Mouse (Mus musculus) spleen, adult 2 months (tissue): ENCODE measurements around the gene Tesk1. TPM values are rescaled to one million over a fixed set of nuclear protein-coding genes. Genes with fewer than 3 reads are reported as not detected.

Source experiments
- DNase-seq, 2 experiments: peaks; one replicate each; pipeline versions ENCODE4 v3.0.0 to v3.0.0-alpha.2; 2012 to 2021; ENCODE audit warnings: low spot score in 2 of 2, low read depth in 1 of 2
- H3K27ac ChIP-seq: fragments of 200-500 bp; 2 replicates; pipeline ENCODE4 v1.5.1; 2012; ENCODE audit warnings: low read length, inconsistent platforms; ENCODE audit not compliant: insufficient read depth
- H3K27me3 ChIP-seq: fragments of 200-500 bp; 2 replicates; pipeline ENCODE4 v1.6.1; 2012; ENCODE audit warnings: mild to moderate bottlenecking, moderate library complexity, low read length, inconsistent platforms; ENCODE audit not compliant: control insufficient read depth, insufficient read depth
- H3K36me3 ChIP-seq: fragments of 200-500 bp; 2 replicates; pipeline ENCODE4 v1.6.1; 2012; ENCODE audit warnings: mild to moderate bottlenecking, low read length, inconsistent platforms; ENCODE audit not compliant: control insufficient read depth, insufficient read depth
- H3K4me1 ChIP-seq: fragments of 200-500 bp; 2 replicates; pipeline ENCODE4 v1.6.1; 2011; ENCODE audit warnings: inconsistent platforms; ENCODE audit not compliant: control insufficient read depth, insufficient read depth, insufficient read length
- H3K4me3 ChIP-seq: fragments of 200-500 bp; 2 replicates; pipeline ENCODE4 v1.5.1; 2011; ENCODE audit warnings: mild to moderate bottlenecking, inconsistent platforms; ENCODE audit not compliant: insufficient read depth, insufficient read length; ENCODE audit errors: extremely low read depth
- CTCF ChIP-seq: fragments of 200-500 bp; IDR thresholded peaks from 2 replicates; pipeline ENCODE4 v1.5.1; 2011; ENCODE audit warnings: mild to moderate bottlenecking, inconsistent platforms; ENCODE audit not compliant: insufficient read depth, insufficient read length, insufficient replicate concordance; ENCODE audit errors: extremely low read depth
- POLR2A ChIP-seq: fragments of 200-500 bp; IDR thresholded peaks from 2 replicates; pipeline ENCODE4 v1.6.1; 2011; ENCODE audit warnings: low read depth, low read length, inconsistent platforms
- WGBS: fragments of 180-500 bp; shearing (Covaris S2); methylation state at CpG from one replicate; pipeline ENCODE4 v1.1.7; 2018; 5-methylcytosine and 5-hydroxymethylcytosine counted together
- polyA plus RNA-seq: library from polyadenylated mRNA; depleted of rRNA; stranded (reverse); fragments of >200 nt; gene quantifications from 2 replicates; pipeline ENCODE4 v1.2.3, GENCODE M21; 2012

Tesk1 gene
- polyA plus RNA-seq, 1 experiment, result 49.6 TPM

GRCm38 (mm10) chr4:43414761-43415160, 27.0 kb upstream of the Tesk1 start:
- no peak for TF ChIP-seq CTCF
- TF ChIP-seq POLR2A, result no peak

GRCm38 (mm10) chr4:43415221-43416070, 26.3 kb upstream of the Tesk1 start:
- Histone ChIP-seq H3K27me3 (no peaks in the 10 kb centered on the region), H3K4me3 (no peak overlapping the region), H3K27ac (no peak overlapping the region), H3K36me3 (no peaks in the 10 kb centered on the region), H3K4me1 (no peaks in the 10 kb centered on the region)
- WGBS, result 91% methylated on average over 29 of the region's 29 CpGs
- TF ChIP-seq POLR2A, result no peak
- TF ChIP-seq CTCF, result no peak
- DNase-seq, result no peak

More at GRCm38 (mm10) chr4:43414761-43415160, 27.0 kb upstream of the Tesk1 start:
- Histone ChIP-seq H3K27me3 (no peaks in the 10 kb centered on the region), H3K4me1 (no peaks in the 10 kb centered on the region), H3K27ac (no peak overlapping the region), H3K36me3 (no peaks in the 10 kb centered on the region), H3K4me3 (no peak overlapping the region)
- 89% methylated on average over 14 of the region's 14 CpGs for WGBS
- no peak for DNase-seq

- Histone ChIP-seq H3K4me3 (no peak overlapping the region), H3K27me3 (no peaks in the 10 kb centered on the region), H3K27ac (no peak overlapping the region), H3K4me1 (no peaks in the 10 kb centered on the region), H3K36me3 (no peaks in the 10 kb centered on the region)
- TF ChIP-seq POLR2A (no peak), CTCF (no peak)
- 93% methylated on average over 22 of the region's 22 CpGs for WGBS
- DNase-seq, result no peak
Observed at GRCm38 (mm10) chr4:43416071-43416490, 25.7 kb upstream of the Tesk1 start.

GRCm38 (mm10) chr4:43417269-43418062, 24.3 kb upstream of the Tesk1 start:
- WGBS, result 74% methylated on average over 16 of the region's 16 CpGs
- H3K4me3 ChIP-seq, result no peak overlapping the region
- no peaks in the 10 kb centered on the region for H3K36me3 ChIP-seq
- DNase-seq, result no peak
- no peaks in the 10 kb centered on the region for H3K27me3 ChIP-seq
- H3K27ac ChIP-seq, result no peak overlapping the region
- no peak for TF ChIP-seq POLR2A
- TF ChIP-seq CTCF, result no peak
- H3K4me1 ChIP-seq, result no peaks in the 10 kb centered on the region

GRCm38 (mm10) chr4:43418450-43418849, 23.3 kb upstream of the Tesk1 start:
- Histone ChIP-seq H3K4me3 (no peak overlapping the region), H3K36me3 (no peaks in the 10 kb centered on the region), H3K4me1 (no peaks in the 10 kb centered on the region), H3K27ac (no peak overlapping the region), H3K27me3 (no peaks in the 10 kb centered on the region)
- TF ChIP-seq CTCF, result no peak
- TF ChIP-seq POLR2A, result no peak
- DNase-seq, result no peak
- 76% methylated on average over 4 of the region's 4 CpGs for WGBS

- TF ChIP-seq POLR2A, result no peak
- no peak for TF ChIP-seq CTCF
- Histone ChIP-seq H3K36me3 (no peaks in the 10 kb centered on the region), H3K27me3 (no peaks in the 10 kb centered on the region), H3K4me1 (no peaks in the 10 kb centered on the region), H3K4me3 (no peak overlapping the region), H3K27ac (no peak overlapping the region)
- DNase-seq, result no peak
- 68% methylated on average over 15 of the region's 15 CpGs for WGBS
Observed at GRCm38 (mm10) chr4:43418973-43419656, 22.6 kb upstream of the Tesk1 start.
